Mouse (Mus musculus): ENCODE measurements around the gene Tlx2. TPM values are rescaled to one million over a fixed set of nuclear protein-coding genes. Genes with fewer than 3 reads are reported as not detected.
A peak's percentile ranks its signal among the peaks of the same experiment; 100 is the strongest.

Gene Tlx2
- not detected in 2 replicates for polyA plus RNA-seq (2012; rRNA removed)

- peak in 1 of 2 experiments; percentile 27 for DNase-seq
- no peak within 1 kb of the TSS for H3K27ac ChIP-seq (ENCODE audit: insufficient read depth, low read length)
- no peaks in the 10 kb centered on the region for H3K4me1 ChIP-seq (ENCODE audit: control insufficient read depth, insufficient read depth, low read length)
- H3K27me3 ChIP-seq (ENCODE audit: control insufficient read depth, insufficient read depth, low read length) = peaks cover 13% of the 10 kb centered on the region; the same call in 1 of the 2 replicates
- WGBS = under 1% methylated on average over 10 of the region's 10 CpGs
- TF ChIP-seq POLR2A (IDR thresholded peaks at IDR 0.05; ENCODE audit: borderline replicate concordance, insufficient read depth, low read length) (no peak), CTCF (IDR thresholded peaks at IDR 0.05; ENCODE audit: borderline replicate concordance, insufficient read depth, low read depth, low read length) (no peak)
- H3K4me3 ChIP-seq (replicated peaks; ENCODE audit: insufficient read depth, low read depth, low read length) = no peak within 1 kb of the TSS
These were observed at the start of gene Tlx2 for GRCm38 (mm10) chr6:83070247-83070310. Gene Tlx2 (minus strand): TSS chr6:83070293.

- peak in 1 of 2 experiments; percentile 41 for DNase-seq
- peaks cover 15% of the 10 kb centered on the region for H3K4me1 ChIP-seq (ENCODE audit: control insufficient read depth, insufficient read depth, low read length)
- no peak for TF ChIP-seq CTCF (IDR thresholded peaks at IDR 0.05; ENCODE audit: borderline replicate concordance, insufficient read depth, low read depth, low read length)
- TF ChIP-seq POLR2A (IDR thresholded peaks at IDR 0.05; ENCODE audit: borderline replicate concordance, insufficient read depth, low read length) = no peak
- H3K27ac ChIP-seq (ENCODE audit: insufficient read depth, low read length) = no peak overlapping the region
- WGBS = 17% methylated on average over 7 of the region's 7 CpGs
- no peak overlapping the region for H3K4me3 ChIP-seq (replicated peaks; ENCODE audit: insufficient read depth, low read depth, low read length)
- H3K27me3 ChIP-seq (ENCODE audit: control insufficient read depth, insufficient read depth, low read length) = no peaks in the 10 kb centered on the region
These were observed 49.6 kb upstream of the Tlx2 start for GRCm38 (mm10) chr6:83119734-83120051.

DNA sequence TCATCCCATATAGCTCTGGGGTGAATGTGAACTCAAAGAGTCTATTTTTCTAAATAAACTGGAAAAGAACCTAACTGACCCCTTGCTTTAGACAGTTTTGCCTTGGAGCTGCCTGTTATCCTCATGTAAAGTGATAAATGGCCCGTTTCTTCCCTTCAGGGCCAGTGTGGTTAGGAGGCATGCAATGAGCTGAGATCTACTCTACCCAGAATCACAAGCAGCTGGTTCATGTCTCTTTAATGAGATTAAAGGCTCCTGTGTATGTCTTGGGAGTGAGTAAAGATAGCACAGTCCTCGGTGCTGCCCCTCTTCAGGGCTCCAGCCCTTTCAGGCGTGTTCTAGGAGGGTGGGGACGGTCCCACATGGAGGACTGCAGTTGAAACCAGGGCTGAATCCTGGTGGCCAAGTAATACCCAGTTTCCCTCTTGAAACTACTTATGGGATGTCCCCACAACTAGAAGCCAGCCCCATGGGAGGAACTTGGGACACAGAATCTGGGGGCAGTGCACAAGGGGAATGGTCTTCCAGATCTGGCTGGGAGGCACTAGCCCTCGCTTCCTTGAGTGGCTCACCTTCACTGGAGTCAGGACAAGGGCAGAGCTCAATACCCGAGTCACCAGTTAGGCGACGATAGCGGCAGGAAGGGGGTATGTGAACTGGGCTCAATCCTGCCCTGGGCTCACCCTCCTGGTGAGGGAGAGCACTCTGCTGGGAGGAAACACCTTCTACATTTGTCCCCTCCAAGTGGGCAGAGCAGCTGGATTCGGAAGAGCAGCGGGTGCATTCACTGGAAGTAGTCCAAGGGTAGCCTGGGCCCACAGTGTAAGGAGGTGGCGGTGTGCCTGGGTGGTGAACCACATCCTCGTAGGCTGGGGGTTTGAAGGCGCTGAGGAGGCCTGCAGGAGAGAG lies 49.0 kb upstream of the Tlx2 start:
- Histone ChIP-seq H3K4me3 (replicated peaks; ENCODE audit: insufficient read depth, low read depth, low read length) (no peak overlapping the region), H3K27ac (ENCODE audit: insufficient read depth, low read length) (no peak overlapping the region), H3K4me1 (ENCODE audit: control insufficient read depth, insufficient read depth, low read length) (peaks cover 15% of the 10 kb centered on the region), H3K27me3 (ENCODE audit: control insufficient read depth, insufficient read depth, low read length) (no peaks in the 10 kb centered on the region)
- TF ChIP-seq POLR2A (IDR thresholded peaks at IDR 0.05; ENCODE audit: borderline replicate concordance, insufficient read depth, low read length) (no peak), CTCF (IDR thresholded peaks at IDR 0.05; ENCODE audit: borderline replicate concordance, insufficient read depth, low read depth, low read length) (no peak)
- DNase-seq = no peak
- 52% methylated on average over 14 of the region's 14 CpGs for WGBS

DNA sequence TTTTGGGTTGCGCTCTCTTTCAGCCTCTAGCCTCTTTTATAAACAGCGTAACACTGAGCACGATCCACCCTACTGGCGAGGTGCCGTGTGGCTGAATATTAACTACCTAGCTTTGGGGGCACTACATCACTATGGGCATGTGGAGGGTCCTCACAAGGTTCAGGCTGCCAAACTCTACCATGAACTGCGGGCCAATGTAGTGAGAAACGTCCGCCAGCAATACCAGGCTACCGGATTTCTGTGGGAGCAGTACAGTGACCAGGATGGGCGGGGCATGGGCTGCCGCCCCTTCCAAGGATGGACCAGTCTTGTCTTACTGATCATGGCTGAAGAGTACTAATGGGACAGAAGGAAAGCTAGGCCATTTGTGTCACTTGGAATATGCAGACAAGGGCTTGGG lies 48.3 kb upstream of the Tlx2 start:
- H3K27ac ChIP-seq (ENCODE audit: insufficient read depth, low read length) = no peak overlapping the region
- peaks cover 15% of the 10 kb centered on the region for H3K4me1 ChIP-seq (ENCODE audit: control insufficient read depth, insufficient read depth, low read length)
- H3K4me3 ChIP-seq (replicated peaks; ENCODE audit: insufficient read depth, low read depth, low read length) = no peak overlapping the region
- peak in 1 of 2 experiments; percentile 16 for DNase-seq
- TF ChIP-seq POLR2A (IDR thresholded peaks at IDR 0.05; ENCODE audit: borderline replicate concordance, insufficient read depth, low read length) = no peak
- no peak for TF ChIP-seq CTCF (IDR thresholded peaks at IDR 0.05; ENCODE audit: borderline replicate concordance, insufficient read depth, low read depth, low read length)
- H3K27me3 ChIP-seq (ENCODE audit: control insufficient read depth, insufficient read depth, low read length) = no peaks in the 10 kb centered on the region
- WGBS = 64% methylated on average over 11 of the region's 11 CpGs

DNA sequence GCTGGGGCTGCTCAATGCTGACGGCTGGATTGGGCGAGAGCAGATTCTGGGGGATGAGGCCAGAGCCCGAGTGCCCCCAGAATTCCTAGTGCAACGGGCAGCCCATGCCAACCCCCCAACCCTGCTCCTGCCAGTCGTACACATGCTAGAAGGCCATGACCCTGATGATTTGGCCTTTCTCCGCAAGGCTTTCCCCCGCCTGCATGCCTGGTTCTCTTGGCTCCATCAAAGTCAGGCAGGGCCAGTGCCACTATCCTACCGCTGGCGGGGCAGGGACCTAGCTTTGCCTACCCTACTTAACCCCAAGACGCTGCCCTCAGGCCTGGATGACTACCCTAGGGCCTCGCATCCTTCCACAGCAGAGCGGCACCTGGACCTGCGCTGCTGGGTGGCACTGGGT lies 47.5 kb upstream of the Tlx2 start:
- DNase-seq = peak in 1 of 2 experiments; percentile 13
- no peak overlapping the region for H3K27ac ChIP-seq (ENCODE audit: insufficient read depth, low read length)
- TF ChIP-seq POLR2A (IDR thresholded peaks at IDR 0.05; ENCODE audit: borderline replicate concordance, insufficient read depth, low read length) = no peak
- no peak for TF ChIP-seq CTCF (IDR thresholded peaks at IDR 0.05; ENCODE audit: borderline replicate concordance, insufficient read depth, low read depth, low read length)
- H3K4me3 ChIP-seq (replicated peaks; ENCODE audit: insufficient read depth, low read depth, low read length) = no peak overlapping the region
- H3K27me3 ChIP-seq (ENCODE audit: control insufficient read depth, insufficient read depth, low read length) = no peaks in the 10 kb centered on the region
- H3K4me1 ChIP-seq (ENCODE audit: control insufficient read depth, insufficient read depth, low read length) = peaks cover 15% of the 10 kb centered on the region
- WGBS = 85% methylated on average over 13 of the region's 13 CpGs

GRCm38 (mm10) chr6:83117165-83117438 lies 47.0 kb upstream of the Tlx2 start:
- Histone ChIP-seq H3K4me1 (ENCODE audit: control insufficient read depth, insufficient read depth, low read length) (peaks cover 15% of the 10 kb centered on the region), H3K4me3 (replicated peaks; ENCODE audit: insufficient read depth, low read depth, low read length) (no peak overlapping the region), H3K27me3 (ENCODE audit: control insufficient read depth, insufficient read depth, low read length) (no peaks in the 10 kb centered on the region), H3K27ac (ENCODE audit: insufficient read depth, low read length) (no peak overlapping the region)
- TF ChIP-seq CTCF (IDR thresholded peaks at IDR 0.05; ENCODE audit: borderline replicate concordance, insufficient read depth, low read depth, low read length) = no peak
- TF ChIP-seq POLR2A (IDR thresholded peaks at IDR 0.05; ENCODE audit: borderline replicate concordance, insufficient read depth, low read length) = no peak
- no peak for DNase-seq
- WGBS = 66% methylated on average over 4 of the region's 4 CpGs

GRCm38 (mm10) chr6:83116373-83117164 lies 46.5 kb upstream of the Tlx2 start:
- DNase-seq = peak in 1 of 2 experiments; percentile 19
- 49% methylated on average over 11 of the region's 11 CpGs for WGBS

More at GRCm38 (mm10) chr6:83116373-83117164, 46.5 kb upstream of the Tlx2 start:
- no peak for TF ChIP-seq CTCF (IDR thresholded peaks at IDR 0.05; ENCODE audit: borderline replicate concordance, insufficient read depth, low read depth, low read length)
- Histone ChIP-seq H3K4me3 (replicated peaks; ENCODE audit: insufficient read depth, low read depth, low read length) (peak overlapping the region; percentile 98), H3K27me3 (ENCODE audit: control insufficient read depth, insufficient read depth, low read length) (no peaks in the 10 kb centered on the region), H3K27ac (ENCODE audit: insufficient read depth, low read length) (no peak overlapping the region), H3K4me1 (ENCODE audit: control insufficient read depth, insufficient read depth, low read length) (peaks cover 15% of the 10 kb centered on the region)
